Mouse (Mus musculus): Measurements from ENCODE around the gene Inpp4b. TPM values are rescaled to one million over a fixed set of nuclear protein-coding genes. Genes with fewer than 3 reads are reported as not detected.

The Inpp4b gene
- polyA plus RNA-seq, 1 experiment from 2014 or later, result 10.1 TPM

- no peak for ATAC-seq (ENCODE audit: low read depth)
- Histone ChIP-seq H3K27me3 (ENCODE audit: control insufficient read depth, insufficient read depth, low read length) (no peaks in the 10 kb centered on the region), H3K9me3 (ENCODE audit: control insufficient read depth, low read length) (no peaks in the 10 kb centered on the region), H3K4me2 (ENCODE audit: low read depth, low read length) (no peak overlapping the region), H3K4me3 (ENCODE audit: low read depth, low read length) (no peak overlapping the region), H3K4me1 (ENCODE audit: control insufficient read depth, insufficient read depth, low read length) (no peaks in the 10 kb centered on the region), H3K9ac (replicated peaks; ENCODE audit: low read depth, low read length) (no peak overlapping the region), H3K27ac (ENCODE audit: low read depth, low read length) (no peak overlapping the region), H3K36me3 (ENCODE audit: control insufficient read depth, insufficient read depth, low read length) (no peaks in the 10 kb centered on the region)
- WGBS, result 88% methylated on average over 8 of the region's 8 CpGs
Measured at GRCm38 (mm10) chr8:81854543-81854942, 512.2 kb downstream of the Inpp4b start.

- no peak for ATAC-seq (ENCODE audit: low read depth)
- WGBS, result 96% methylated on average over 1 of the region's 1 CpGs
- Histone ChIP-seq H3K9ac (replicated peaks; ENCODE audit: low read depth, low read length) (no peak overlapping the region), H3K27me3 (ENCODE audit: control insufficient read depth, insufficient read depth, low read length) (no peaks in the 10 kb centered on the region), H3K4me1 (ENCODE audit: control insufficient read depth, insufficient read depth, low read length) (no peaks in the 10 kb centered on the region), H3K9me3 (ENCODE audit: control insufficient read depth, low read length) (no peaks in the 10 kb centered on the region), H3K4me2 (ENCODE audit: low read depth, low read length) (no peak overlapping the region), H3K36me3 (ENCODE audit: control insufficient read depth, insufficient read depth, low read length) (no peaks in the 10 kb centered on the region), H3K4me3 (ENCODE audit: low read depth, low read length) (no peak overlapping the region), H3K27ac (ENCODE audit: low read depth, low read length) (no peak overlapping the region)
Measured at GRCm38 (mm10) chr8:81855009-81855408, 512.7 kb downstream of the Inpp4b start.

GRCm38 (mm10) chr8:81856120-81856519 lies 513.8 kb downstream of the Inpp4b start:
- Histone ChIP-seq H3K4me1 (ENCODE audit: control insufficient read depth, insufficient read depth, low read length) (no peaks in the 10 kb centered on the region), H3K4me3 (ENCODE audit: low read depth, low read length) (no peak overlapping the region), H3K36me3 (ENCODE audit: control insufficient read depth, insufficient read depth, low read length) (no peaks in the 10 kb centered on the region), H3K9ac (replicated peaks; ENCODE audit: low read depth, low read length) (no peak overlapping the region), H3K27ac (ENCODE audit: low read depth, low read length) (no peak overlapping the region), H3K4me2 (ENCODE audit: low read depth, low read length) (no peak overlapping the region), H3K27me3 (ENCODE audit: control insufficient read depth, insufficient read depth, low read length) (no peaks in the 10 kb centered on the region), H3K9me3 (ENCODE audit: control insufficient read depth, low read length) (no peaks in the 10 kb centered on the region)
- no peak for ATAC-seq (ENCODE audit: low read depth)
- WGBS, result 79% methylated on average over 4 of the region's 4 CpGs

GRCm38 (mm10) chr8:81856608-81857007 lies 514.3 kb downstream of the Inpp4b start:
- ATAC-seq (ENCODE audit: low read depth), result no peak
- Histone ChIP-seq H3K27ac (ENCODE audit: low read depth, low read length) (no peak overlapping the region), H3K4me3 (ENCODE audit: low read depth, low read length) (no peak overlapping the region), H3K4me1 (ENCODE audit: control insufficient read depth, insufficient read depth, low read length) (no peaks in the 10 kb centered on the region), H3K9ac (replicated peaks; ENCODE audit: low read depth, low read length) (no peak overlapping the region), H3K36me3 (ENCODE audit: control insufficient read depth, insufficient read depth, low read length) (no peaks in the 10 kb centered on the region), H3K27me3 (ENCODE audit: control insufficient read depth, insufficient read depth, low read length) (no peaks in the 10 kb centered on the region), H3K9me3 (ENCODE audit: control insufficient read depth, low read length) (no peaks in the 10 kb centered on the region), H3K4me2 (ENCODE audit: low read depth, low read length) (no peak overlapping the region)
- WGBS, result 66% methylated on average over 6 of the region's 6 CpGs

GRCm38 (mm10) chr8:81858393-81858792 lies 516.0 kb downstream of the Inpp4b start:
- no peaks in the 10 kb centered on the region for H3K36me3 ChIP-seq (ENCODE audit: control insufficient read depth, insufficient read depth, low read length)
- H3K4me2 ChIP-seq (ENCODE audit: low read depth, low read length), result no peak overlapping the region
- no peak for ATAC-seq (ENCODE audit: low read depth)
- 97% methylated on average over 4 of the region's 4 CpGs for WGBS
- H3K27ac ChIP-seq (ENCODE audit: low read depth, low read length), result no peak overlapping the region
- H3K9ac ChIP-seq (replicated peaks; ENCODE audit: low read depth, low read length), result no peak overlapping the region
- H3K9me3 ChIP-seq (ENCODE audit: control insufficient read depth, low read length), result no peaks in the 10 kb centered on the region
- H3K4me3 ChIP-seq (ENCODE audit: low read depth, low read length), result no peak overlapping the region
- no peaks in the 10 kb centered on the region for H3K4me1 ChIP-seq (ENCODE audit: control insufficient read depth, insufficient read depth, low read length)
- no peaks in the 10 kb centered on the region for H3K27me3 ChIP-seq (ENCODE audit: control insufficient read depth, insufficient read depth, low read length)

GRCm38 (mm10) chr8:81859805-81860204 lies 517.4 kb downstream of the Inpp4b start:
- no peak overlapping the region for H3K4me2 ChIP-seq (ENCODE audit: low read depth, low read length)
- no peaks in the 10 kb centered on the region for H3K4me1 ChIP-seq (ENCODE audit: control insufficient read depth, insufficient read depth, low read length)
- no peaks in the 10 kb centered on the region for H3K36me3 ChIP-seq (ENCODE audit: control insufficient read depth, insufficient read depth, low read length)
- no peak overlapping the region for H3K9ac ChIP-seq (replicated peaks; ENCODE audit: low read depth, low read length)
- no peaks in the 10 kb centered on the region for H3K9me3 ChIP-seq (ENCODE audit: control insufficient read depth, low read length)
- H3K27me3 ChIP-seq (ENCODE audit: control insufficient read depth, insufficient read depth, low read length), result no peaks in the 10 kb centered on the region
- no peak overlapping the region for H3K27ac ChIP-seq (ENCODE audit: low read depth, low read length)
- H3K4me3 ChIP-seq (ENCODE audit: low read depth, low read length), result no peak overlapping the region
- WGBS, result 65% methylated on average over 1 of the region's 1 CpGs
- ATAC-seq (ENCODE audit: low read depth), result no peak

- Histone ChIP-seq H3K36me3 (ENCODE audit: control insufficient read depth, insufficient read depth, low read length) (no peaks in the 10 kb centered on the region), H3K27me3 (ENCODE audit: control insufficient read depth, insufficient read depth, low read length) (no peaks in the 10 kb centered on the region), H3K4me3 (ENCODE audit: low read depth, low read length) (no peak overlapping the region), H3K4me1 (ENCODE audit: control insufficient read depth, insufficient read depth, low read length) (no peaks in the 10 kb centered on the region), H3K4me2 (ENCODE audit: low read depth, low read length) (no peak overlapping the region), H3K27ac (ENCODE audit: low read depth, low read length) (no peak overlapping the region), H3K9me3 (ENCODE audit: control insufficient read depth, low read length) (no peaks in the 10 kb centered on the region), H3K9ac (replicated peaks; ENCODE audit: low read depth, low read length) (no peak overlapping the region)
- 95% methylated on average over 8 of the region's 8 CpGs for WGBS
- ATAC-seq (ENCODE audit: low read depth), result no peak
Measured at GRCm38 (mm10) chr8:81861311-81861710, 519.0 kb downstream of the Inpp4b start.

- Histone ChIP-seq H3K9me3 (ENCODE audit: control insufficient read depth, low read length) (no peaks in the 10 kb centered on the region), H3K4me3 (ENCODE audit: low read depth, low read length) (no peak overlapping the region), H3K4me1 (ENCODE audit: control insufficient read depth, insufficient read depth, low read length) (no peaks in the 10 kb centered on the region), H3K9ac (replicated peaks; ENCODE audit: low read depth, low read length) (no peak overlapping the region), H3K4me2 (ENCODE audit: low read depth, low read length) (no peak overlapping the region), H3K27ac (ENCODE audit: low read depth, low read length) (no peak overlapping the region), H3K27me3 (ENCODE audit: control insufficient read depth, insufficient read depth, low read length) (no peaks in the 10 kb centered on the region), H3K36me3 (ENCODE audit: control insufficient read depth, insufficient read depth, low read length) (no peaks in the 10 kb centered on the region)
- no peak for ATAC-seq (ENCODE audit: low read depth)
Measured at GRCm38 (mm10) chr8:81862738-81863137, 520.4 kb downstream of the Inpp4b start.

- Histone ChIP-seq H3K9ac (replicated peaks; ENCODE audit: low read depth, low read length) (no peak overlapping the region), H3K4me2 (ENCODE audit: low read depth, low read length) (no peak overlapping the region), H3K36me3 (ENCODE audit: control insufficient read depth, insufficient read depth, low read length) (no peaks in the 10 kb centered on the region), H3K4me3 (ENCODE audit: low read depth, low read length) (no peak overlapping the region), H3K9me3 (ENCODE audit: control insufficient read depth, low read length) (no peaks in the 10 kb centered on the region), H3K27ac (ENCODE audit: low read depth, low read length) (no peak overlapping the region), H3K27me3 (ENCODE audit: control insufficient read depth, insufficient read depth, low read length) (no peaks in the 10 kb centered on the region), H3K4me1 (ENCODE audit: control insufficient read depth, insufficient read depth, low read length) (no peaks in the 10 kb centered on the region)
- ATAC-seq (ENCODE audit: low read depth), result no peak
- WGBS, result 89% methylated on average over 2 of the region's 2 CpGs
Measured at GRCm38 (mm10) chr8:81864318-81864717, 522.0 kb downstream of the Inpp4b start.

GRCm38 (mm10) chr8:81865664-81866063 lies 523.3 kb downstream of the Inpp4b start:
- no peak for ATAC-seq (ENCODE audit: low read depth)

More at GRCm38 (mm10) chr8:81865664-81866063, 523.3 kb downstream of the Inpp4b start:
- H3K4me3 ChIP-seq (ENCODE audit: low read depth, low read length), result no peak overlapping the region
- no peak overlapping the region for H3K27ac ChIP-seq (ENCODE audit: low read depth, low read length)
- H3K4me1 ChIP-seq (ENCODE audit: control insufficient read depth, insufficient read depth, low read length), result no peaks in the 10 kb centered on the region
- no peaks in the 10 kb centered on the region for H3K9me3 ChIP-seq (ENCODE audit: control insufficient read depth, low read length)
- 81% methylated on average over 3 of the region's 3 CpGs for WGBS
- H3K4me2 ChIP-seq (ENCODE audit: low read depth, low read length), result no peak overlapping the region
- H3K27me3 ChIP-seq (ENCODE audit: control insufficient read depth, insufficient read depth, low read length), result no peaks in the 10 kb centered on the region
- no peaks in the 10 kb centered on the region for H3K36me3 ChIP-seq (ENCODE audit: control insufficient read depth, insufficient read depth, low read length)
- H3K9ac ChIP-seq (replicated peaks; ENCODE audit: low read depth, low read length), result no peak overlapping the region
